Mouse (Mus musculus): ENCODE results near the gene A630001G21Rik.
A peak's percentile ranks its signal among the peaks of the same experiment; 100 is the strongest.
"Not testable (repeated sequence)": the region's sequence is repeated elsewhere in the genome, so short reads cannot be mapped to it uniquely, and the experiment has no call there.

The A630001G21Rik gene

GRCm38 (mm10) chr1:85778436-85778835 lies at the start of gene A630001G21Rik:
A630001G21Rik (minus strand) TSS chr1:85778643.
- DNase-seq (ENCODE audit: low spot score) = no peak

GRCm38 (mm10) chr1:85827166-85827565 lies 48.7 kb upstream of the A630001G21Rik start:
- DNase-seq (ENCODE audit: low spot score) = no peak

- DNase-seq (ENCODE audit: low spot score) = no peak
Measured at GRCm38 (mm10) chr1:85824905-85825304, 46.5 kb upstream of the A630001G21Rik start.

GRCm38 (mm10) chr1:85822239-85822638 lies 43.8 kb upstream of the A630001G21Rik start:
- no peak for DNase-seq (ENCODE audit: low spot score)

- DNase-seq (ENCODE audit: low spot score) = no peak
Measured at GRCm38 (mm10) chr1:85819695-85820094, 41.3 kb upstream of the A630001G21Rik start.

- DNase-seq (ENCODE audit: low spot score) = no peak
Measured at GRCm38 (mm10) chr1:85818121-85818520, 39.7 kb upstream of the A630001G21Rik start.

GRCm38 (mm10) chr1:85814213-85814612 lies 35.8 kb upstream of the A630001G21Rik start:
- not testable (repeated sequence) for DNase-seq (ENCODE audit: low spot score)

- DNase-seq (ENCODE audit: low spot score) = no peak
Measured at GRCm38 (mm10) chr1:85810787-85811186, 32.3 kb upstream of the A630001G21Rik start.

GRCm38 (mm10) chr1:85810343-85810742 lies 31.9 kb upstream of the A630001G21Rik start:
- DNase-seq (ENCODE audit: low spot score) = no peak

- DNase-seq (ENCODE audit: low spot score) = no peak
Measured at GRCm38 (mm10) chr1:85809256-85809655, 30.8 kb upstream of the A630001G21Rik start.

GRCm38 (mm10) chr1:85804551-85804950 lies 26.1 kb upstream of the A630001G21Rik start:
- DNase-seq (ENCODE audit: low spot score) = no peak

GRCm38 (mm10) chr1:85802517-85802916 lies 24.1 kb upstream of the A630001G21Rik start:
- DNase-seq (ENCODE audit: low spot score) = no peak

- no peak for DNase-seq (ENCODE audit: low spot score)
Measured at GRCm38 (mm10) chr1:85799776-85800175, 21.3 kb upstream of the A630001G21Rik start.

- DNase-seq (ENCODE audit: low spot score) = no peak
Measured at GRCm38 (mm10) chr1:85795196-85795595, 16.8 kb upstream of the A630001G21Rik start.

- peak; percentile 19 for DNase-seq (ENCODE audit: low spot score)
Measured at GRCm38 (mm10) chr1:85794106-85794771, 15.8 kb upstream of the A630001G21Rik start.

- DNase-seq (ENCODE audit: low spot score) = peak; percentile 86
Measured at GRCm38 (mm10) chr1:85793208-85794105, 15.0 kb upstream of the A630001G21Rik start, which contains the start of gene Cab39. Cab39 (plus strand) TSS chr1:85793441.

- DNase-seq (ENCODE audit: low spot score) = no peak
Measured at GRCm38 (mm10) chr1:85791476-85791875, 13.0 kb upstream of the A630001G21Rik start.

- DNase-seq (ENCODE audit: low spot score) = no peak
Measured at GRCm38 (mm10) chr1:85790565-85790964, 12.1 kb upstream of the A630001G21Rik start.

GRCm38 (mm10) chr1:85779428-85780180 lies 1.2 kb upstream of the A630001G21Rik start:
- no peak for DNase-seq (ENCODE audit: low spot score)

GRCm38 (mm10) chr1:85779012-85779411 lies 569 bp upstream of the A630001G21Rik start:
- DNase-seq (ENCODE audit: low spot score) = no peak

- no peak for DNase-seq (ENCODE audit: low spot score)
Measured at GRCm38 (mm10) chr1:85776154-85776553, 2.3 kb downstream of the A630001G21Rik start.

- peak; percentile 9 for DNase-seq (ENCODE audit: low spot score)
Measured at GRCm38 (mm10) chr1:85775136-85775535, 3.3 kb downstream of the A630001G21Rik start.

Data from ovary, postnatal 14 days (tissue).